Mouse (Mus musculus) small intestine, adult 2 months (tissue): ENCODE data around the gene Col8a2. TPM values are rescaled to one million over a fixed set of nuclear protein-coding genes. Genes with fewer than 3 reads are reported as not detected.
A peak's percentile ranks its signal among the peaks of the same experiment; 100 is the strongest.

ENCODE experiments used
- H3K27ac ChIP-seq: fragments of 200-500 bp; 2 replicates; pipeline ENCODE4 v1.5.1; 2012; ENCODE audit warnings: low read depth, low read length, control low read depth, inconsistent platforms; ENCODE audit not compliant: insufficient read depth
- H3K27me3 ChIP-seq: fragments of 200-500 bp; 2 replicates; pipeline ENCODE4 v1.6.1; 2012; ENCODE audit warnings: mild to moderate bottlenecking, moderate library complexity, low read length, inconsistent platforms; ENCODE audit not compliant: control insufficient read depth, insufficient read depth
- H3K36me3 ChIP-seq: fragments of 200-500 bp; 2 replicates; pipeline ENCODE4 v1.6.1; 2012; ENCODE audit warnings: mild to moderate bottlenecking, low read length, control low read depth, inconsistent platforms; ENCODE audit not compliant: control insufficient read depth, insufficient read depth
- H3K4me1 ChIP-seq: fragments of 200-500 bp; 2 replicates; pipeline ENCODE4 v1.6.1; 2012; ENCODE audit warnings: low read length, inconsistent platforms, mixed read lengths; ENCODE audit not compliant: control insufficient read depth, insufficient read depth, insufficient read length
- H3K4me3 ChIP-seq: fragments of 200-500 bp; 2 replicates; pipeline ENCODE4 v1.5.1; 2012; ENCODE audit warnings: low read depth, mild to moderate bottlenecking, control low read depth, inconsistent platforms, low read length, moderate library complexity
- CTCF ChIP-seq: fragments of 200-500 bp; IDR thresholded peaks from 2 replicates; pipeline ENCODE4 v1.5.1; 2012; ENCODE audit warnings: low read depth, mild to moderate bottlenecking, control low read depth, inconsistent platforms, low read length, moderate library complexity, mixed read lengths; ENCODE audit not compliant: insufficient replicate concordance, insufficient read length; ENCODE audit errors: extremely low read depth
- POLR2A ChIP-seq: fragments of 200-500 bp; IDR thresholded peaks from 2 replicates; pipeline ENCODE4 v1.6.1; 2012; ENCODE audit warnings: low read depth, mild to moderate bottlenecking, control low read depth, inconsistent platforms, low read length, moderate library complexity
- WGBS: fragments of 180-500 bp; shearing (Covaris S2); methylation state at CpG from one replicate; pipeline ENCODE4 v1.1.7; 2018; 5-methylcytosine and 5-hydroxymethylcytosine counted together
- polyA plus RNA-seq: library from polyadenylated mRNA; depleted of rRNA; stranded (reverse); fragments of >200 nt; gene quantifications from 2 replicates; pipeline ENCODE4 v1.2.3, GENCODE M21; 2012

Col8a2 gene
- polyA plus RNA-seq, 1 experiment = 0.55 TPM

DNA sequence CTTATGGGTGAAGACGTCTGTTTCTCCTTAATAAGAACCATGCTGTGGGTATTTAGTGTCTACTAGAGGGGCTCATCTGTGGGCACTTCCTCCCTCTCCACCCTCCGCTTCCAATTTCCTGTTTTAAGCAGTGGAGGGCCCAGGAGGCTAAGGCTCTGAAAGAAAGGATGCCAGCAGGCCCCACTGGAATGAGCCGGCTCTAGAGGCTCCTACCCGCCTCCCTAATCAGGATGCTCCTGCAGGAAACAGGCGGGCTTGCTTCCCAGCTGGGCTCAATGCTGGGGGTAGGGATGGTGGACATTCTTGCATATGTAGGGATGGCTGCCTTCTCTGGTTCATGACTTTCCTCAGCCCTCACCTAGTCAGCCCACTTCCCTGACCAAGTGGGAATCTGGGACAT is 26.6 kb downstream of the Col8a2 start:
- Histone ChIP-seq H3K27me3 (no peaks in the 10 kb centered on the region), H3K4me3 (no peak overlapping the region), H3K27ac (no peak overlapping the region), H3K4me1 (no peaks in the 10 kb centered on the region), H3K36me3 (peaks cover 26% of the 10 kb centered on the region)
- WGBS = 69% methylated on average over 5 of the region's 5 CpGs
- TF ChIP-seq CTCF (no peak), POLR2A (no peak)

DNA sequence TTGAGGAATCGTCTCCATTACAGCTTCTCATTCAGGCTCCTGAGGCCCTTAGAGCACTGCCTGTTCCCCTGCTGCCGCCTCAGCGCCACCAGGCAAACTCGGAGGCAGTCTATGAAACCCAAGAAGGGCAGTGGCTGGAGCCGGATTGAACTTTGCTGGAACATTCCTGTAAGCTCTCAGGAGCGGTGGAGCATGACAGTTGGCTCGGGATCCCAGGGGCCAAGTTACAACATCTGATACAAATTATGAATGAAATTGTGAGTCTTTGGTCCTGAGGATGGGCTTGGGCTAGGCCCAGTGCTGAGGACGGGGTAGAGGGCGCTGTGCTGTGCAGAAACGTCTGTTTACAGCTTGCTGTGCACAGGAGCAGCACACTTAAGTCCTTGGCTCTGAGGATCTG is 27.8 kb downstream of the Col8a2 start:
- H3K36me3 ChIP-seq = peaks cover 27% of the 10 kb centered on the region
- no peak overlapping the region for H3K4me3 ChIP-seq
- no peak overlapping the region for H3K27ac ChIP-seq
- 78% methylated on average over 10 of the region's 10 CpGs for whole genome bisulfite sequencing
- no peaks in the 10 kb centered on the region for H3K4me1 ChIP-seq
- no peaks in the 10 kb centered on the region for H3K27me3 ChIP-seq
- TF ChIP-seq POLR2A (no peak), CTCF (no peak)

DNA sequence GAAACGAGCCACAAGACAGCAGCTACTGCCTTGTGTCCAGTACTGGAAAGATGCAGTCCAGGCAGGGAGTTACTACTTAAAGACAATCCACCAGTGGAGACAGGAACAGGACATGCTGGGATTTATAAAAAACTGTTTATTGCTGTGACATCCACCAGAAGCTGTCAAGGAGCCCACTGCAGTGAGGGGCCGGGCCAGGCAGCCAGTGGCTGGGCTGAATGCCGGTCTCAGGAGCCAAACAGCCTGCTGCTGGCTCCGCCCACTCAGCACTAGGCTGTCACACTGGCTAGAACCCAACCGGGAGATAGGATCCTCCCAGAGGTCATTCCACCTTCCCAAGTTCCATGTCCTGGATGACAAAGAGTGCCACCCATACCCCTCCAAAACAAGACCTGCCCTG is 29.3 kb downstream of the Col8a2 start:
- Histone ChIP-seq H3K27me3 (no peaks in the 10 kb centered on the region), H3K36me3 (peaks cover 27% of the 10 kb centered on the region), H3K4me1 (no peaks in the 10 kb centered on the region), H3K27ac (no peak overlapping the region), H3K4me3 (no peak overlapping the region)
- TF ChIP-seq POLR2A = no peak
- TF ChIP-seq CTCF = no peak
- WGBS = 46% methylated on average over 5 of the region's 5 CpGs

DNA sequence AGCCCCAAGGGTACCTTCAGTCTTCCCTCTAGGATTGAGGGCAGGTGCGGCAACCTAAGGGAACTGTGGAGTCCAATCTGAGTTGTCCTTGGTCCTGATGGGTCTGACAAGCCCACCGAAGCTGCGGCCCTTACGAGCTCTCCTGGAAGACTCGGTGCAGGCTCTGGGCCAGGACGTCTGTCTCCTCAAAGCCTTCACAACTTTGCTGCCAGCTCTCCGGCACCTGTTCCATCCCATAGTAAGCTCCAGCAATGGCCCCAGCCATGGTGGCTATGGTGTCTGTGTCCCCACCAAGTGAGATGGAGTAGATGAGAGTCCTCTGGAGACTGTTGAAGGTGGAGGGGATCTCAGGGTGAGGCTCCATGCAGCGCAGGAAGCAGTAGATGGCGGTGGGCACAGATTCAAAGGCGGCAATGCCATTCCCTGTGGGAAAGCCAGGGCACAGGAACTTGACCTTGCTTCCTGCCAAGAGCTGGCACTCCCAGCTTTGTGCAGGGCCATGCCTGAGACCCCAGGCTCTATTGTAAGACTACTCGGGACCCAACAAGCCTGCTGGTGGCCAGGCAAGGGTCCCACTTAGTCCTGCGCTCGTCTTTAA is 29.9 kb downstream of the Col8a2 start:
- TF ChIP-seq CTCF (no peak), POLR2A (no peak)
- WGBS = 94% methylated on average over 13 of the region's 13 CpGs
- H3K4me1 ChIP-seq = no peaks in the 10 kb centered on the region
- H3K4me3 ChIP-seq = no peak overlapping the region
- no peak overlapping the region for H3K27ac ChIP-seq
- H3K27me3 ChIP-seq = no peaks in the 10 kb centered on the region
- peaks cover 27% of the 10 kb centered on the region for H3K36me3 ChIP-seq

DNA sequence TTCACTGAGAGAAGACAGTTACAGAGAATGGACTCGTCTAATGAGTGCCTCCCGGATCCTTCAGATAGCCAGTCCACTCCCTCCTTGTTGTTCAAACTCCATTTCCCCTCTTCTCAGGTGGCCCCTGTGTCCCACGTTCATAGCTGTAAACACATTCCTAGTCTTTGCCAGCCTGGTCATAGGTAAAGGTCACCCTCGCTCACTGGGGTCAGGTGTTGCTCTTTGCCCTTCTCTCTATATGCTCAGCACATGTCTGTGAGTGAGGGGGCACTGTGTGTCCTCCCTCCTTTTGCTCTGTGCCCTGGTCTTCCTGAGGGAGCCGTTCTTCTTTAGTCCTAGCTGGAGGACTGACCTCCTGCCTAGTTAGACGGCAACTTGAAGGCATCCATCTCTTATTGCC is 33.2 kb downstream of the Col8a2 start:
- Histone ChIP-seq H3K4me1 (no peaks in the 10 kb centered on the region), H3K27me3 (no peaks in the 10 kb centered on the region), H3K36me3 (peaks cover 27% of the 10 kb centered on the region), H3K27ac (no peak overlapping the region), H3K4me3 (no peak overlapping the region)
- WGBS = 70% methylated on average over 6 of the region's 6 CpGs
- TF ChIP-seq CTCF (no peak), POLR2A (no peak)

DNA sequence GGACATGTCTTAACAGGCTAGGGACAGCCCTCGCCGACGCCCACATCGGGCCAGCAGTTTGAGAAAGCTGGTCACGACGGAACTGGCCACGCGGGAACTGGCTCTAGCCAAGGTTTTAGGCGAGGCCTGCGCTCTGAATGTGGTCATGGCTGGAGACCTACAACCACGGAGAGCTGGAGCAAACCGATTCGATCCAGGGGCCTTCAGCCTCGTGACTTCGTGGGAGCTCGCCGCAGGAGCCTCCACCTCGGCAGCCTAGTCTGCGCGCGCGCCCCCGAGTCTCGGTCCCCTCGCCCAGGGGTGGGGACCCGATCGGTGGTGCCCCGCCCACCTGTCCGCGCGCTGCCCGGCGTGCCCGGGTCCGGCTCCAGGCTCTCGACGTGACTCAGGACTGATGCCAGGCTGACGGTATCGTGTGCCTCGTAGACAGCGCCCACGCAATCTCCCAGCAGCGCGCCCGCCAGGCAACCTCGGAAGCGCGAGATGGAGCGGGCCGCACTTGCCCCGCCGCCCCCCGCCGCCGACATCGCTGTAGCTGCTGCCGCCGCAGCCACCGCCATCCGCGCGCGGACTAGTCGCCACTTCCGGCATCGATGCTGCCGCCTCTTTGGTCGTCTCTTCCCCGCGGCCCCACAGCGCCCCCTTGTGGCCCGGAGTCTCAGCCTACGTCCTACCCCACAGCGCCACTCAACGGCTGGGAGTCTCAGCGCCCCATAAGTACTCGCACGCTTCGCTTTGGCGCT is 34.7 kb downstream of the Col8a2 start, which contains the start of gene Adprhl2:
Gene Adprhl2 (minus strand): TSS at position 593 of the 743 bp plus-strand sequence.
- Histone ChIP-seq H3K4me3 (peak within 1 kb of the TSS; percentile 84), H3K4me1 (peaks cover 2% of the 10 kb centered on the region; the same call in 1 of the 2 replicates), H3K27ac (no peak within 1 kb of the TSS), H3K27me3 (0 out of 2 replicates have a peak, but pooled peaks cover 2% of the 10 kb centered on the region), H3K36me3 (peaks cover 21% of the 10 kb centered on the region)
- TF ChIP-seq POLR2A = peak; percentile 60
- peak; percentile 100 for TF ChIP-seq CTCF
- WGBS = under 1% methylated on average over 80 of the region's 80 CpGs

DNA sequence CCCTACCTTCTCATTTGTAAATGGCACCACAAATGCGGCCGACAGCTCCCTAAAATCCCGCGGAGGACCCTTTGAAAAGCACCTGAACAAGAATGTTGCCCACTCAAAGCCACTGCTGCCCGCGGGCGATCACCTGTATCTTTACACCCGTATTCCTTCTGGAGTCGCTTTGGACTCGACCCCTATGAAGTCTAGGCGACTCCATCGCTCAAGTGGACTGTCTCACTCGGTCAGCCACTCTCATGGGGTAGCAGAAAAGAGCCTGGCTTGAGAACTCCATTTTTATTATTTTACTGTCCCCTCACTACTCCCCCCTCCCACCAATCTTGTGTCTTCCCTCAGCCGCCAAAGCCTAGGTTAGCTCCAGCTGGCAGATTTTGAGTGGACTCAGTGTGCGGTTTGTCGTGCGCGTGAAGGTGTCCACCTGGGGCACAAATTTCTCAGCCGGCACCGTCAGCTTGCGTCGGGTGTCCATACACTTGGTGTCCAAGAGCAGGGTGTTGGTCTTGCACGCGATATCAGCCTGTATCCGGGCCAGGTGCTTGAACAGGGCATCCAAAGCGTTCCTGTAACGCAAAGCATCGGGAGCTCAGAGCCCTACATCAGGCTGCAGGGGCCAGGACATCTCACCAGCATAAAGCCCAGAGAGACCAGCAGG is 35.4 kb downstream of the Col8a2 start:
- H3K36me3 ChIP-seq = peaks cover 14% of the 10 kb centered on the region
- H3K27ac ChIP-seq = no peak overlapping the region
- peak overlapping the region; percentile 21; the same call in 1 of the 2 replicates for H3K4me3 ChIP-seq
- 55% methylated on average over 28 of the region's 28 CpGs for WGBS
- H3K27me3 ChIP-seq = 0 out of 2 replicates have a peak, but pooled peaks cover 2% of the 10 kb centered on the region
- peaks cover 2% of the 10 kb centered on the region; the same call in 1 of the 2 replicates for H3K4me1 ChIP-seq
- TF ChIP-seq CTCF (no peak), POLR2A (peak; percentile 34; the same call in 1 of the 2 replicates)
